Mouse (Mus musculus) neutrophil, adult 5-6 weeks (primary cell): ENCODE data around the gene Srp68. TPM values are rescaled to one million over a fixed set of nuclear protein-coding genes. Genes with fewer than 3 reads are reported as not detected.

Source experiments
- ATAC-seq: fragments of 151-379, 151-347 bp; 2 replicates; pipeline ENCODE4 v1.8.0; 2017; ENCODE audit warnings: mild to moderate bottlenecking, moderate TSS enrichment; ENCODE audit not compliant: insufficient number of reproducible peaks, poor library complexity, low FRiP score, severe bottlenecking; ENCODE audit errors: extremely low read depth
- total RNA-seq: library from RNA; stranded (forward); fragments of 200-1000 nt; gene quantifications from 2 replicates; pipeline ENCODE4 v1.2.3, GENCODE M21; 2017

The Srp68 gene
- total RNA-seq: 18.4 and 21.6 TPM in 2 replicates

DNA sequence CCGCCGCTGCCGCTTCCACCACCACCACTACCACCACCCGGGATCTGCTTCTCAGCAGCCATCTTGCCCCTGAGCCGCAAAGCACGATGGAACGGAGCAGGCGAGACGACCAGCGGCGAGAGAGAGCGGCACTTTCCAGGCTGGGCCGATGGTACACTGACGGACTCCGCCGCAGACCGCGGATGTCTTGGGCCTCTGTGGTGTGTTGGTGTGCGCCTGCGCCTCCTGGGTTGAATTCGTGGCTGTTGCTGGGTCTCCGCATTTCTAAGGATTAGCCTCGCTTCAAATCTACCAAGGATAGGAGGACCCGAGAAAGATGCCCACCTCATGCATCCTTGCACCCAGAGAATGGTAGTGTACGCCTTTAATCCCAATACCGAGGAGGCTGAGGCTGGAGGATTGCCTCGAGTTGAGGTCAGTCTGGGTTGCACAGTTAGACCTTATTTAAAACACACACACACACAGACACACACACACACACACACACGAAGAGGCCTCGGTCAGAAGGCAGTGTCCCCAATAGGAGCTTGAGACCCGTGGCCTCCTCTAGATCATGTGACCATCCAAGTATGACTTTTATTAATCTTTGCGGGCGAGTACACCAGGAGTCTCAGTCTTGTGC is at the start of gene Srp68:
TSS of gene Srp68 (minus strand) at position 173 of the 622 bp plus-strand sequence.
- peak; percentile 96 for ATAC-seq

DNA sequence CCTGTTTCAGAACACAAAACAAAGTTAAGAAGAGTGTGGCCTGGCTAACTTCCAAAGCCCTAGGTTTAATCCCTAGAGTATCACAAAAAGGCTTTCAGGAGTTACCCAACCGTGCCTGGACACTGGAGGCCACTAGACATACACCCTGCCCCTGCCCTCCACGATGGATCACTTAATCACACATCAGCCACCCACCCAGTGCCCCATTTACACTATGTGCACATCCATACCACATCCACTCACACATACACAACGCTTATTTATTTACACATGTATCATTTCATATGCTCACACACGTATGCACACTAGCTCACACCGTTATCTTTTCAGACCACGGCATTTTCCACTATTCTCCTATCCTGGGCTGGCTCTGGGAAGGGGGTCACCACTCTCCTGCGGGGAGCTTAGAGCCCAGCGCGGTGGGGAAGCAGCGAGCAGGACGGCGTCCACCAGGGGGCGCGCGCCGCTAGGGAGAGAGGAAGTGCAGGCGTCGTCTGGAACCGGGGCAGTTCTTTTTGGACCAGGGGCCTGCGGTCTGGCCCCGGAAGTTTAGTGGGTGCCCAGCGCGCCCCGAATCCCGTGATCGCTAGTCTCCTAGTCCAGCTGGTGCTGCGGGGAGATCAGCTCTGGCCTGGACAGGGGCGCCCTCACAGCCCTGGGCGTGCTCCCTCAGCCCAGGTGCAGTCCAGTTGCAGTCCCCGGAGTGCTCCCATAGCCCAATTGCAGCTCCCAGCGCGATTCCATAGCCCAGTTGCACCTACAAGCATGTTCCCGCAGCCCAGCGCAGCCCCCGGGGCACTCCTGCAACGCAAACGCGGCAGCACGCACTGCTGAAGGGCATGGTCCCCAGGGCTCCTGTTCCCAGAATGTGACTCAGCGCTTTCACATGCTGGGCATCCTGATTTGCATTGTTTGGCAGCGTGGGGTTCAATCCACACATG is 45.0 kb upstream of the Srp68 start:
- ATAC-seq: peak; percentile 79

DNA sequence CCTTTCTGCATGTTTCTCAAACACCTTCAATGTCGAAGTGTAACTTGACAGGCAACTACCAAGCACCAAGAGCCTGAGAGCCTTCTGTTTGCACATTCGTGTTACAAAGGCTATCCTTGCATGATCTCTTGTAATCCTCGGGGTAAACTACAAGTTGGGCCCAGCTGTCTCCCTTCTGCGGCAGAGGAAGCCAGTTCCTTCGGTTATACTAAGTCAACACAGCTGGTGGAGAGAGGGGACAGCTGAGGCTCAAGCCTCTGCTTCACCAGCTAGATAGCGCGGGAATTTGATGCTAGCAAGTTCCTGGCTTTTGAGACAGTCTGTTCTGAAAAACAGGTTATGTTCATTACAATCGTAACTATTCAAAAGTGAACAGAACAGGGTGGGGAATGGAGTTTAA is 38.3 kb upstream of the Srp68 start:
- ATAC-seq: no peak

DNA sequence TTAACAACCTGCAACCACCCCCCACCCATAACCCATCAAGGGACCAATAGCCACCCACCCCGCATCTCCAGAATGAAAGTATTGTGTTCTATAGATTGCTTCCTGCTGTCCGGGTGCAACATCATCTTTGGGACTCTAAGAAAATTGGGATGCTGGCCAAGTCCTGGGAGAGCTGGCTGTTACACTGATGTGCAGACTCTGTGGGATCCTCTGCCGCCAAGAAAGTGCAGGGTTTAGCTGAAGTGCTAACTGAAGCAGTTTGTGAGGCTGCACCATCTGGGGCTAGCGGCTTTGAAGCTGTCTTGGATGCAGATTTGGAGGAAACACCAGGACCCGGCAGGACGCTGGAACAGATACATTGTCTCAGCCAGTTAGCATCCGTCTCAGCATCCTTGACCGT is 37.2 kb upstream of the Srp68 start:
- ATAC-seq: no peak

DNA sequence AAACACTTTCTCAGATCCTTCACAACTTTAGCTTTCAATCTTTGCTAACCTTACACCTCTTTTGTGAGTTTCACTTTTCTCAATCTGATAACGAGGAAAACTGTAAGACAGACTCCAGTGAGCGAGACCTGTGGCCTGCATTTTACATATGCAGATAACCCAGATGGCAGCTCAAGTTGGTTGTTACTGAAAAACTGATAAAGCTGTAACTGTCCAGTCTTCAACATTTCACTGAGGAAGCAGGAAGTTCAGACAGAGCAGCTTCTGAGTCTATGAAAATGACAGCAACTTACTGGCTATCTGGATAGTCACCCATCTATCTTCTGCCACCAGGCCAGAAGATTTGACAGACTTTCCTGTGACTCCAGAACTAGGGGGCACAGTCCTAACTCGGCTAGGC is 35.6 kb upstream of the Srp68 start:
- ATAC-seq: no peak

DNA sequence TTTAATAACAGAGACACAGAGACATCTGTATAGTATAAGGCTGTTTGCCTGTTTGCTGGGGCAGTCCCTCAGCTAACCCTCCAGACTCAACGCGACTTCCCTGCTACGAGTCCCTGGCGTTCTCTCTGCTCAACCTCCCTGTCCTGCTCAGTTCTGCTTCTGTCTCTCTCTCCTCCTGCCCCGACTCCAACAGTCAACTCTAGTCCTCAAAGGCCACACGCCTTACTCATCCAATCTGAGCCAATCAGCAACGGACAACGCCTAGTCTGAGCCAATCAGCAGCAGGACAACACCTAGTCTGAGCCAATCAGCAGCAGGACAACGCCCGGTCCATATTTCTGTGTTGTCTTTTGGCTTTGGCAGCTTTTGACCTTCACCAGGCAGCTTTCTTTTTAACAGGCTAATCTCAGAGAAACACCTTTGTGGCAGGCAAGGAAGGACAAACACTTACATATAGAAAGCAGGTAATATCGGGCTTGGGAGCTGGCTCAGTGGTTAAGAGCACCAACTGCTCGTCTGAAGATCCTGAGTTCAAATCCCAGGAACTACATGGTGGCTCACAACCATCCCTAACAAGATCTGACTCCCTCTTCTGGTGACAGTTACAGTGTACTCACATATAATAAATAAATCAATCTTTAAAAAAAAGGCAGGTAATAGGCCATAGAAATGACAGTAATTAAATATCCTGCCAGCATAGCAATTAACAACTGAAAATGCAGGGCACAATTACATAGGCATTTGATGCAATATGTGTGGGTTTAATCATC is 33.9 kb upstream of the Srp68 start:
- ATAC-seq: no peak

DNA sequence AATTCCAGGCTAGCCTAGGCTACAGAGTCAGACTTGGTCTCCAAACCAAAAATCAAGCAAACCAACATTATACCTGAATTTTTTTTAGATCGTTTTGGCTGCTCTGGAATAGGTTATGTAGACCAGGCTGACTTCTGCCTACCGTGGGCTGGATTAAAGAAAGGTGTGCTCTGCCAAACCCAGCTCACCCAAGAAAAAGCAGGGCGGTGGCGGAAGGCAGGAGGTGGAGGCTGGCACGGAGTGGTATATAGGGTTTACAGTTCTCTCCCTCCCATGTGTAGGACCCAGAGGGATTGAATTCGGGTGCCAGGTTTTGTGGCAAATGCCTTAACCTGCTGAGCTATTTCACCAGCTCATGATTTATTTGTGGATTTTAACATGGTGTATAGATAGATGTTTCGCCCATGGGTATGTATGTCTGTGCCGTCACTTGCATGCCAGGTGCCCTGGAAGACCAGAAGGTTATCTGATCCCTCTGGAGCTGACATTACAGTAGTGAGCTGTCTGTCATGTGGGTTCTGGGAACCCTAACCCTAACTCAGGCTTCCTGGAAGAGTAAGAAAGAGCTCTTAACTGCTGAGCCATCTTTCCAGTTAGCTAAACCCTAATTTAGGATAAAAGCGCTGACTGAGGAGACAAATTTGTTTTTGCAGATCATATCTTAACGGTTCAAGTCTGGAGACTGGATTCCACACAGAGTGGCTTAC is 33.2 kb upstream of the Srp68 start, which contains the start of gene Exoc7:
TSS of gene Exoc7 (minus strand) at position 215 of the 707 bp plus-strand sequence.
- no peak for ATAC-seq

DNA sequence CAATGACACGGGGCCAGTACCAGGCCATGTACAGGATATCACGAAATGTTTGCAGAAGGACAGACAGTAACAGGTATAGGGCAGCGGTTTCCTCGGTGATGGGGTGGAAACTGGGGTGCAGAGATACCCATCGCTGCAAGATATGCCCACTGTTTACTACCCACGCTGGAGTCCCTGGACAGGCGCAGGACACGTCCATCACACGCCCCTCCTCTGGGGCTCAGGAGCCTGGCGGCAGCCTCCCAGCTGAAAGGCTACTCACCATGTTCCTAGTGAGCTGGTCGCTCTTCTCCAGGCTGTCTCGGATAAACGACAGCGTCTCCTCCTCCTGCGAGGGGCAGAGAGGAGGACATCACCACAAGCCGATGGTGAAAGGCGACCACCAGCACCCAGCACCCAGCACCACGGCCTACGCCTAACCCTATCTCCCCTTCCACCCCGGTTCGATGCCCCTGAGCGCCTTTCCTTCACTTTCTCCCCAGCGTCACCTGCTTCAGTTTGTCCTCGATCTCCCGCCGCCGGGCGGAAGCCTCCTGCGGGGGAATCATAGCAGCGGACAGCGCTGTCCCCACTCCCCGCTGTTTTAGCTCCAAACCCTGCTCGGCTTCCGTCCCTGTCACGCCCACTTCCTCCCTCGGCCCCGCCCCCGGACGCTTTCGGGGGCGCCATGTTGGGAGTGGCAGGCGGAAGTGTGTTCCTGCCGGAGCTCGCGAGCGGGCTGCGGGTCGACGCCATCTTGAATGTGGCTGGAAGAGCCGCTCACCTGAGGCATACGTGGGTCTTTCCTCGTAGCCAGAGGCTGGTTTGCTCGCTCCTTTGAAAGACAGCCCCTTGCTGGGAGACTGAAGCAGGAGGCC is 32.3 kb upstream of the Srp68 start:
- peak; percentile 98 for ATAC-seq

DNA sequence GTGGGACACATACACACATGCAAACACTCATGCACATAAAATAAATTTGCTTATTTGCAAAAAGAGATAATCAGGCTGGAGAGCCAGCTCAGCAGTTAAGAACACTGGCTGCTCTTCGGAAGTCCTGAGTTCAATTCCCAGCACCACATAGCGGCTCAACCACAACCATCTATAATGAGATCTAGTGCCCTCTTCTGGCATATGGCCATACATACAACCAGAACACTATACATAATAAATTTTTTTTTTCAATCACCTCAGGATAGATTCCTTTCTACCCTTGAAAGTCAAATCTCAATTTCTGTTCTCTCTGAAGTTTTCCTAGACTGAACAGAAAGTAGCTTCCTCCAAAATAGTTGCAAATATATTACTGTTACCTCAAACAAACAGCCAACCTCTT is 31.4 kb upstream of the Srp68 start:
- ATAC-seq: no peak

DNA sequence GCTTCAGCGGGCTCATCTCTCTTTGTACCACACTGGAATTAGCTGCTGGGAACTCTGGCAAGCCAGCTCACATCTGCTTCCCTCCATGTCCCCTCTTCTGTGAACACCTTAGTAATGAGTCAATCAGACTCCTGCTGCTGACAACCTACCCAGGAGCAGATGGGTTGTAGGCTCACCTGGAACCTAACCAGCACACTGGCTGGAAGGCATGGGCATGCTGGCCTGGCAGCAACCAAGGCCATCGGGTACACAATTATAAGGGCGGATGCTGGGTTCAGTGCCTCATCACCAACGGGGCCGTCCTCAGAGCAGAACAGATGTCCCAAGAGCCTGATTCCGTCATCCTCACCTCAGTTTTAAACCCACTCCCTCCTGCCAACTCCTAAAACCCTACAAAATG is 24.6 kb upstream of the Srp68 start:
- no peak for ATAC-seq

DNA sequence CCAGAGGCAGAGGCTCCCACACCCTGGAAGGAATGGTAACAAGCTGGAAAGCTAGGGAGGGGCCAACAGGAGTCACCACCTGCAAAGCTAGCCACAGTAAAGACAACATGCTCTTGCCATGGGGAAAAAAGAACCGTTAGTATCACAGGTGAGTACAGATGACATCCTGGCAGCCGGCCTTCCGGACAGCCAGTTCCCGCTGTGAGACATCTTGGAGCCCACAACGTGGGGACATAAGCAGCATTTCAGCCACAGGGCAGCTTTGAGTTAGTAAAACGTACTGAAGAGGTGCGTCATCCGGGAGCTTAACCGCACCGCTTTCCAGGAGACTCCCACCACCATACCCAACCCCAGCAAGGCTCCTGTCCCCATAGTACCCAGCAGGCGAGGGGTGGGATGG is 24.2 kb upstream of the Srp68 start:
- no peak for ATAC-seq

DNA sequence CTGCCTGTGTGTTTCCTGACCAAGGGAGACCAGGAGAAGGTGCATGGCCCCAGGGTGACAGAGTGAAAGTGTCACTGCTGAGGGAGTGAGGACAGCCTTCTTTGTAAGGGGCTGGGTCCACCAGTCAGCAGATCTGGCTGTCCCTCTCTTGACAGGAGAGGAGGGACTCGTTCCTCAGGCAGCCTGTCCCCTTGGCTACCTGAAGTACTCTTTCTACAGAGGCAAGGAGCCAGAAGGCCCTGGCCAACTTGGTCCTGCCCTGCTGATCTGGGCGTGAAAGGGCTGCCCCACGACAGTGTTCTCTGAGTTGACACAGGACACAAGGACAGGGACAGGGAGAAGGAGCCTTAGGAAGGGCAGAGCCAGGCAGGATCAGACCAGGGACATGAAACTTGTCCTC is 23.0 kb upstream of the Srp68 start:
- no peak for ATAC-seq

DNA sequence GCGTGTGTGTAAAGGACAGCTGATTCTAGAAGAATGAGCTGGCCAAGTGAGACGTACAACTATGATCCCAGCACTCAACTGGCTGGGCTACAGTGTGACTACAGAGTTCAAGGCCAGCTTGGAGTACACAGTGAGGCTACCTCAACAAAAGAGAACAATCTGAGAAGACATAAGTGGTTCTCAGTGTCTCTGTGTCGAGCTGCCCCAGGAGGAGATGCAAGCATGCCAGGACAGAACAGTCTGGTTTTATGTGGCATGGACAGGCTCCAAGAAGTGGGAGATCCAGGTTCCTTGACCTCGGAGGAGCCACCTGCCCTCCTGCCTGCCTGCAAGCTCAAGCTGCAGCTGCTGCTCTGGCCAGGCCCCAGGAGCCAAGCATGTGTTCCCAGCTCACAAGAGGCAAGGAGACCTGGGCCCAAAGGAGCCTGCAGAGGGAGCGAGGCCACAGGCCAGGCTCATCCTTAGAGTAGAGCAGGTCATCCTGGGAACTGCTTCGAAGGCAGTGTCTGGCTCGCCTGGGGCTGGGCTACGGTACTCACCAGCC is 22.2 kb upstream of the Srp68 start:
- ATAC-seq: no peak

DNA sequence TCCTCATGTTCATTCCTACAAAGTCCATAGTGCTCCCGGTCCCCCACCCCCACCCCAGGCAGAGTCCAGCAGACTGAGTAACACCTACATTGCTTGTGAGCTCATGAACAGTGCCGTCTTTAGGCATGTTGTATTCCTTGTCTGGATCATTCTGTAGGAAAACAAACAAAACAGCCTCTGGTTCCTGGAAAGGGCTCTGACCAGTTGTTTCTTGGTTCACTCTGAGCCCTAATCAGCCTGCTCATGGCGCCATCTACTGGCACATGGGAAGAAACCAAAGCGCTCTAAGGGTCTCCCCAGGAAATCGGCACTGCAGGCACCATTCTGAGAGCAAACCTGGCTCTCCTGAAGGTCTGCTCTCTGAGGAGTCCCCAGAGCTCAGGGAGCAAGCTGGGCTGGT is 20.3 kb upstream of the Srp68 start:
- ATAC-seq: no peak

DNA sequence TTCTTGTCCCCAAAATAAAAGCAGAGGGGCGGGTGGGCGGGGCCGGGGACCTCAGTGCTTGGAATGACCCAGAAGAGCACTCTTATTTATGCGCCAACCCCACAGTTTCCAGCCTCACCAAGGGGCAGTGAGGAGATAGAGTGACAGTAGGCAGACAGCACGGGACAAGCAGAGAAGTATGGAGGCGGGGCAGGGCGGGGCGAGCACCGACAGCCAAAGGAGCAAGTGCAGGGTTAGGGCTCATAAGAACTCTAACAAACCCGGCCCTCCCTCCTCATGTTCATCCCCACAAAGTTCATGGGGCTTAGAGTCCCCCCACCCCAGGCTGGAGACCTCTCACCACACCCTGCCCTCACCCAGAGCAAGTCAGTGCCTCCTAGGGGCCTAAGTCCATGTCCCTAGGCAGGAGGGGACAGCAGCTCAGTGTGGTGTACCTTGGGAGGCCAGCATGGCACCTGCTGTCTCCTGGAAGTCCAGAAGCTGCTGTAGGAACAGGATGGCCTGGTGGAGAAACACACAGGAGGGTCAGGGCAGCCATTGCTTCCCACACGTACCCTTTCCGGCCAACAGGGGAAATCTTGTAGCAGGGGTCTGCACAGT is 19.6 kb upstream of the Srp68 start:
- ATAC-seq: no peak

DNA sequence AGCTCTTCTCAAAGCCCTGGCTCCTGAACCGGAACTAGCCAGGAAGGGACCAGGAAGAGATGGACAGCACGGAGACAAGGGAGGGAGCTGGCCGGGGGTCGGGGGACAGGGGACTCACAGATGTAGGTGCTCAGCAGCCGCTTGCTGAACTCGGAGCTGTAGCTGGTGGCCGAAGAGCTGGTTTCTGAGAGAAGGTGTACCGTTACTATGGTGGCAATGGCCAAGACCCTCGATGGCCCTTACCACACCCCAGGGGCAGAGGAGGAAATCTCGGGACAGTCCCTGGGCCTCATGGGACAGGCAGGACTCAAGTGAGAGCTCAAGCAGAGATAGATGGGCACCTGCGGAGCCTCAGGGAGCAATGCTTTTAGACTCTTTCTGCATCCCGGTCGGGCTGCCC is 18.4 kb upstream of the Srp68 start:
- no peak for ATAC-seq

DNA sequence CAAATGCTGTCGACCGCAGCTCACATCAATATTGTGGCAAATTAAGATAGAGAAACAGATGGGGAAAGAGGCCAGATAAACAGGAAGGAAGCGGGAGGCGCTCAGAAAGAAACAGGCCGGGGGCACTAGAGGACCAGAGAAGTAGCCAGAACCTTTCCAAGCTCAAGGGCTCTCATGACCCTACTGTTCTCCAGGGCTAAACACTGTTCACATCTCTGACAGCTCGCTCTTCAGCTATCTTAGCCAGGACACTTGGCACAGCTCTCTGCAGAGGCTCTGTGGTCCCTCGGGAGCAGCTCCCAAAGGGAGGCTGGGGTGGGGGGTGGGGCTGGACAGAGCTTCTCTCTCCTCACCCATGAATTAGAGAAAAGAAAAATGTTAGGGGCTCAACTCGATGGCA is 16.5 kb upstream of the Srp68 start:
- no peak for ATAC-seq

DNA sequence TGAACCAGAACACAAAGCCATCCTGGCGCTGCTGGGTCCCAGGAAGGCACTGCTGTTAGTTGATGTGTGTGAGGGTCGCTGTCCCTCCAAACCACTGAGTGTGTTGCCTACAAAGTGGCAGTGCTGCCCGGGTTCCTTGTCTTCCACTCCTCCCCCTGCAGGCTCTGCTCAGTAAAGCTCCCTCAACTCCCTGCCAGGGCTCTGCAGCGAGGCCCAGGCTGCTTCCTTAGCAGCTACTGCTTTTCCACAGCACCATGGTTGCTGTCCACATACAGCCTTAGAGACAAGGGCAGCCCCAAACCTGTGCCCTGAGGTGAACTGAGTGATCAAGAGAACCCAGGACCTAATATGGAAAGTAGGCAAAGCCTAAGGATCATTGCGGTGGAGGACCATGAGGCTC is 13.3 kb upstream of the Srp68 start:
- no peak for ATAC-seq
